Mouse (Mus musculus) G1E (cell line): ENCODE measurements around the gene Pla2g4c. TPM values are rescaled to one million over a fixed set of nuclear protein-coding genes. Genes with fewer than 3 reads are reported as not detected.

Experiments
- ATAC-seq: 2 replicates; pipeline ENCODE4 v1.8.0; 2016; ENCODE audit warnings: mild to moderate bottlenecking; ENCODE audit not compliant: insufficient number of reproducible peaks, poor library complexity, low FRiP score, severe bottlenecking; ENCODE audit errors: extremely low read depth
- DNase-seq: peaks from one replicate; pipeline ENCODE4 v3.0.0; 2012; ENCODE audit warnings: low spot score
- H3K27me3 ChIP-seq: 2 replicates; pipeline ENCODE4 v1.6.1; 2012; ENCODE audit warnings: mild to moderate bottlenecking, low read length, inconsistent platforms; ENCODE audit not compliant: insufficient read depth
- H3K36me3 ChIP-seq: replicated peaks from 2 replicates; pipeline ENCODE3; 2012; ENCODE audit warnings: mild to moderate bottlenecking, inconsistent platforms
- H3K4me1 ChIP-seq: 2 replicates; pipeline ENCODE4 v1.6.1; 2012; ENCODE audit warnings: low read depth, low read length, inconsistent platforms, mixed read lengths; ENCODE audit not compliant: insufficient read depth
- H3K4me3 ChIP-seq: 2 replicates; pipeline ENCODE4 v1.5.1; 2012; ENCODE audit warnings: low read depth, mild to moderate bottlenecking, inconsistent platforms, low read length, moderate library complexity, mixed read lengths
- H3K9me3 ChIP-seq: replicated peaks from 2 replicates; pipeline ENCODE4 v1.6.1; 2012; ENCODE audit warnings: inconsistent platforms
- CTCF ChIP-seq: IDR thresholded peaks from 2 replicates; pipeline ENCODE4 v1.5.1; 2012; ENCODE audit warnings: low read depth, low read length, inconsistent platforms, mixed read lengths
- GATA1 ChIP-seq: IDR thresholded peaks from 2 replicates; pipeline ENCODE4 v1.6.1; 2012; ENCODE audit warnings: borderline replicate concordance, low read length, inconsistent platforms, mixed read lengths
- GATA2 ChIP-seq: IDR thresholded peaks from 2 replicates; pipeline ENCODE4 v1.6.1; 2012; ENCODE audit warnings: low read depth, low read length, inconsistent platforms, borderline replicate concordance
- POLR2AphosphoS5 ChIP-seq: IDR thresholded peaks from 2 replicates; pipeline ENCODE4 v1.6.1; 2012; ENCODE audit warnings: low read depth, low read length, inconsistent platforms; ENCODE audit not compliant: insufficient replicate concordance
- TAL1 ChIP-seq: conservative IDR thresholded peaks from 2 replicates; pipeline ENCODE4 v1.6.1; 2012; ENCODE audit warnings: low read depth, low read length, inconsistent platforms, mixed read lengths
- polyA plus RNA-seq: library from polyadenylated mRNA; stranded (reverse); fragments of >175 nt; gene quantifications from 2 replicates; pipeline ENCODE4 v1.2.3, GENCODE M21; 2012
- total RNA-seq, 2 experiments: library from RNA; stranded (forward) in 1 of 2; stranded (reverse) in 1 of 2; fragments of 200-1000 nt in 1 of 2; fragments of >200 nt in 1 of 2; fragmentation: Nextera tagmentation in 1 of 2; gene quantifications; 2 replicates each; pipeline ENCODE4 v1.2.3; 2014 to 2017

Pla2g4c gene
- total and polyA plus RNA-seq, 3 experiments, result 0.03 to 0.93 (median 0.23) TPM

DNA sequence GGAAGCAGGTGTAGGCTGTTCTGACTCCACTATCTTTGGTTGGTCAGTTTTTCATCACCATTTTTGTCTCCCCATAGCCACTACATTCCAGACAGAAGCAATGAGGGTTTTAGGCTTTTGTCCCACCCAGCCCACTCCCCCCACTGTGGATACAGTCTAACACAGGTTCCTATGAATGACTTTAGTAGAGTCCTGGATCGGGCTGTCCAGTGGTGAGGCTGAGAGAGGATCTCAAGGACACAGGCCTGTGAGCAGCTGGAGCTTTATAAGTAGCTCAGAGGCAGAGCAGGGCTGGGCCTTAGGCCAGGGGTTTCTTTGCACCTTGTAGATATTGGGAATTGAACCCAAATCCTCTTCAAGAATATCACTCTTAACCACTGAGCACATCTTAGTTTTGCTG lies 22.8 kb upstream of the Pla2g4c start:
- no peak for ATAC-seq
- Histone ChIP-seq H3K27me3 (no peaks in the 10 kb centered on the region), H3K9me3 (no peaks in the 10 kb centered on the region), H3K4me3 (no peak overlapping the region), H3K4me1 (peaks cover 32% of the 10 kb centered on the region), H3K36me3 (peaks cover 97% of the 10 kb centered on the region)
- TF ChIP-seq GATA2 (no peak), CTCF (no peak), TAL1 (no peak), GATA1 (no peak)
- DNase-seq, result no peak

- peak; percentile 52 for DNase-seq
- ATAC-seq, result peak; percentile 87
- Histone ChIP-seq H3K27me3 (no peaks in the 10 kb centered on the region), H3K9me3 (no peaks in the 10 kb centered on the region), H3K36me3 (peaks cover 97% of the 10 kb centered on the region), H3K4me1 (peaks cover 32% of the 10 kb centered on the region), H3K4me3 (no peak overlapping the region)
- no peak for TF ChIP-seq GATA2
- TF ChIP-seq CTCF, result no peak
- no peak for TF ChIP-seq POLR2AphosphoS5
- TF ChIP-seq GATA1, result no peak
- no peak for TF ChIP-seq TAL1
These were observed 21.7 kb upstream of the Pla2g4c start for GRCm38 (mm10) chr7:13302780-13303179.

DNA sequence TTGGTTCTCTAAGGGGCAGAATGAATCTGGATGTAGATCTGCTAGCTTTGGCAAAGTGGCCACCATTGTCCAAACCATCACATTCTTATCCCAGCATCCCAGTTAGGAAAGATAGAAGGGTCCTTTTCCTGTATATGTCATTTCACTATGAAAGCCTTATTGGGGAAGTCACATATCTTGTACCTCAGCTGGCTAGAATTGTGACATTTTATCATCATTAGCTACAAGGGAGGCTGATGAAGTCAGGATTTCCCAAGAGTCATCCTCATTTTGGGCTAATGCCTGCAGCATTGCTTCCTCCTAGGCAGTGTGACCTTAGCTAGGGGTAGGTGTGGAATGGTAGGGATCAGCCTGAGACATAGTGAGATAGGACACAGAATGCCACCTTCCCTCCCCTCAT lies 21.1 kb upstream of the Pla2g4c start:
- Histone ChIP-seq H3K4me3 (no peak overlapping the region), H3K36me3 (peaks cover 99% of the 10 kb centered on the region), H3K27me3 (no peaks in the 10 kb centered on the region), H3K9me3 (no peaks in the 10 kb centered on the region), H3K4me1 (peaks cover 37% of the 10 kb centered on the region)
- no peak for TF ChIP-seq GATA1
- ATAC-seq, result no peak
- DNase-seq, result no peak

GRCm38 (mm10) chr7:13309407-13309806 lies 15.0 kb upstream of the Pla2g4c start:
- Histone ChIP-seq H3K4me1 (peaks cover 40% of the 10 kb centered on the region), H3K27me3 (no peaks in the 10 kb centered on the region), H3K36me3 (peaks cover 95% of the 10 kb centered on the region), H3K9me3 (no peaks in the 10 kb centered on the region), H3K4me3 (no peak overlapping the region; the same call in 1 of the 2 replicates)
- TF ChIP-seq TAL1, result no peak
- no peak for TF ChIP-seq GATA2
- no peak for TF ChIP-seq POLR2AphosphoS5
- no peak for TF ChIP-seq GATA1
- no peak for TF ChIP-seq CTCF
- DNase-seq (peak; percentile 33), ATAC-seq (peak; percentile 69)

DNA sequence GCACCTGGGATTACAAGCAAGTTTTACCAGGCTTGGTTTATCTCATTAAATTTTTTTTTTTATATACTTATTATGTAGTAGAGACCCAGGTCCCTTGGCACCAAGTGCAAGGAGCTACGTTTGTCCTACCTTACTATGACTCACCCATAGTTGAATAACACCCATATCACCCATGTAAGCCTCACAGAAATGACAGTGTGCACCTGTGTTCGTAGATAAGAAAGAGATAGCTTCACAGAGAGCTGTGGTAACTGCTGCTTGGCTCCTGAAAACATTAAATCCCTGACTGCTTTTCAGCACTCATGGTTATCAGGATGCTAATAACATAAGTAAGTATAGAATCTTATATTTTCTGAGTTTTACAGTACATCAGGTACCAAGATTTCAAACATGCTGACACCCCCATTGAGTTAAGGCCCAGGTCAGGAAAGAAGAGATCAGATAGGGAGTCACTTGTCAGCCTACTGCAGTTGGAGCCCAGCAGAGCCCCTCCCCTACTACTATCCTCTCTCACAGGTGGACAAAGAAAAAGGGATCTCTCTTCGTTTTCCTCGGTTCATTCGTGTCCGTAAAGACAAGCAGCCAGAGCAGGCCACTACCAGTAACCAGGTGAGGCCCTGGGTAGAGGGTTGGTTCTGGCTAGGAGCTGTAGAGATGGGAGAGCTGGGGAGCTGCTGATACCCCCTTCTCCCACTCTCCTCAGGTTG lies 13.8 kb upstream of the Pla2g4c start:
- H3K4me1 ChIP-seq, result peaks cover 45% of the 10 kb centered on the region

GRCm38 (mm10) chr7:13311401-13311800 lies 13.1 kb upstream of the Pla2g4c start:
- no peak for TF ChIP-seq GATA1
- TF ChIP-seq POLR2AphosphoS5, result no peak
- TF ChIP-seq CTCF, result no peak
- no peak for TF ChIP-seq GATA2
- TF ChIP-seq TAL1, result no peak
- ATAC-seq (no peak), DNase-seq (no peak)
- Histone ChIP-seq H3K4me3 (no peak overlapping the region), H3K9me3 (no peaks in the 10 kb centered on the region), H3K4me1 (peaks cover 45% of the 10 kb centered on the region), H3K36me3 (peaks cover 78% of the 10 kb centered on the region), H3K27me3 (no peaks in the 10 kb centered on the region)

More for the DNA sequence above, 13.8 kb upstream of the Pla2g4c start:
- TF ChIP-seq GATA2 (no peak), TAL1 (peak; percentile 51)
- Histone ChIP-seq H3K4me3 (no peak overlapping the region), H3K27me3 (no peaks in the 10 kb centered on the region), H3K9me3 (no peaks in the 10 kb centered on the region), H3K36me3 (peaks cover 86% of the 10 kb centered on the region)
- peak; percentile 52; the same call in 1 of the 2 replicates for ATAC-seq
- no peak for DNase-seq

DNA sequence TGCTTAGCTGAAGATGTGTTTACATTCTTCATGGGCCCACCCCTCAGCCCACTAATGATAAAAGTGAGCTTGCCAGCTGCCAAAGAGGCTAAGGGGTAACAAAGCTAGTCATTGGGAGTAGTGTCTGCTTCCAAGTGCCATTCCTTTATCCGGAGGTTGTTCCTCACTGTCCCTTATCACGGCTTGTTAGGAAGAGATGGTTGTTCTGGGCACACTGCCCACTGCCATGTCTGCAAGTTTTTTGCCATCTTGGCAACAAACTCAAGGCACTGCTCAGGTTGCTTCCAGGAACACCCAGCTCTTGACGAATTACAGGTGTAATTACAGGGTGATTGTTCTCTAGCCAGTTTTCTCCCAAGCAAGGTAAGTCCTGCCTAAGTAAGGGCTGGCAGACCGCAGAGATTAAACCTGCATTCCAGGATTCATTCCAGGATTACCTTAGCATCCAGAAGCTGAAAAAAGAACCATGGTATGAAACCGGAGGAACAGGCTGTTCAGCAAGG lies 10.3 kb upstream of the Pla2g4c start:
- H3K27me3 ChIP-seq, result no peaks in the 10 kb centered on the region
- ATAC-seq (no peak), DNase-seq (no peak)
- H3K4me1 ChIP-seq, result peaks cover 31% of the 10 kb centered on the region
- H3K36me3 ChIP-seq, result peaks cover 51% of the 10 kb centered on the region
- TF ChIP-seq GATA1, result no peak
- TF ChIP-seq GATA2, result no peak
- no peak for TF ChIP-seq POLR2AphosphoS5
- TF ChIP-seq TAL1, result no peak
- TF ChIP-seq CTCF, result no peak
- no peaks in the 10 kb centered on the region for H3K9me3 ChIP-seq
- H3K4me3 ChIP-seq, result no peak overlapping the region
